Mouse (Mus musculus) ES-Bruce4 (cell line): Measurements from ENCODE around the gene Coro6.

Experiments used
- CTCF ChIP-seq: IDR thresholded peaks from one replicate; pipeline ENCODE4 v1.8.1; 2011; ENCODE audit warnings: low read depth, low read length
- EP300 ChIP-seq: IDR thresholded peaks from 2 replicates; pipeline ENCODE4 v1.6.1; 2011; ENCODE audit warnings: low read depth, low read length; ENCODE audit not compliant: insufficient read depth
- POLR2A ChIP-seq: IDR thresholded peaks from one replicate; pipeline ENCODE4 v1.8.1; 2011; ENCODE audit warnings: low read length; ENCODE audit not compliant: insufficient read depth

- no peak for TF ChIP-seq POLR2A
- peak; percentile 40 for TF ChIP-seq CTCF
- 0 out of 2 replicates have a peak, but pooled peaks have one; percentile 4 for TF ChIP-seq EP300
Measured at GRCm38 (mm10) chr11:77471407-77471806, 9.2 kb downstream of the Coro6 start.
